Mouse (Mus musculus): ENCODE measurements around the gene Pdia6. TPM values are rescaled to one million over a fixed set of nuclear protein-coding genes. Genes with fewer than 3 reads are reported as not detected.

The Pdia6 gene
- total RNA-seq (2021) = 156 TPM in 2 replicates
- long read RNA-seq, transcript Pdia6-201 (13 exons, 2,175 nt) = major isoform, 642 of 674 reads
- long read RNA-seq, partial matches to known transcripts = 8 of 674 reads
- long read RNA-seq, other reads (novel, unspliced or antisense) = 22 of 674 reads

DNA sequence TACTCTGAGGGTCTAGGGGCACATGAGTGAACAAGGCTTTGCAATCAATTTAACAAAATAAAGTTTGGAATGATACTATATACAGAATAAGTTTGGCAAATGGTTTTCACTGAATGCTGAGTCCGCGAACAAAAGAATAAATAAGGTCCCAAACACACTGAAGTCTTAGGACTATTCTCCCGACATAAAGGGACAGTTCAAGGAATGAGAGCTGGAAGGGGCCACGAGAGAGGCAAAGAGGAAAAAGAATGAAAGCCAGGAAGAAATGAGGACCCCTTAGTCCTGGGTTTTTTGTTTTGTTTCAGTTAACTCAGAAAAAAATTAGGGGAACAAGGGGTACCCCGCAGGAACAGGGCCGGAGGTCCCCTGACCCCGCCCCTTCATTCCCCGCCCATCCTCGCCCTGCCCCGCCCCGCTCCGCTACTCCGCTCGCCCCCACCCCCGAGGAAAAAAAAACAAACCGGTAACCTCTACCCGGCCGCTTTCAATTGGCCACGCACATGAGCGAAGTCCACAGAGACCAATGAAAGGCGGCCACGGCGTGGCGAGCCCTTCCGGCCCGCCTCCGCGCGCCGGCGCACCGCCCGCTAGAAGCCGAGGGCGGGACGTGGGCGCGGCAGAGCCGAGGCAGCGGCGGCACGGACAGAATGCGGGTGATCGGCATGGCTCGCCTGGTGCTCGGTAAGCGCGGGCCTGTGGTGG is at the start of gene Pdia6:
Pdia6 (plus strand) TSS at position 575 of the 702 bp plus-strand sequence.
- DNase-seq = peak; percentile 93

DNA sequence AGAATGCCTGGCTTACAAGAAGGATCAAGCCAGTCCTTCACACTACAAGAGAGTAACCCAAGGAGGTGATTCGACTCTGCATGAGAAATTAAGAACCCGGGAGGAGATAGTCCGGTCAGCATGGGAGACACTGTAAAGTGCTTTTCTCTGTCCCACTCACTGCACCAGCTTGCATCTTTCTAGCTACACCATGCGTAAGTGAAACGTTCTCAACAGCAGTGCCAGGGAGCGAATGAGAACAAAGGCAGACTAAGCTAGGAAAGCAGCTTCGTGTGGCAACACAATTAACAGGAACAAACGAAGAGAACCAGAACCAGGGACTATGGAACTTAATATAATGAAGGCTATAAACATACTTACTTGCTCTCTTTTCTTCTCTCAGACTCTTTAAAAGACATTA is 48.0 kb upstream of the Pdia6 start:
- DNase-seq = no peak

DNA sequence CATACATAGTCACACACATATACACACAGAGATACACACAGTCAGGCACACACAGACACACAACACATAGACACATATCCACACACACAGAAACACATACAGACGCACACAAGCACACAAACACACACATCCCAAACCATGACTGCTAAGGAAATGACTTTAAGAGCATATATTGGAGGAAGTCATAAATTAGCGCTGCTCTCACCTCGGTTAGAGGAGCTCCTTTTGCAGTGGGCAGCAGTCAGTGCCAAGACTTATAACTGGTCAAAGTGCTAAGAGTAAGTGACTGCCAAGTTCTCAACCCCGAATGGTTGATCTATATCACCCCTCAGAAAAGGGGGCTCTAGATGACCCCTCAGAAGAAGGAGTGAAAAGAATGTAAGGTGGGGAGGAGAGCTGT is 47.2 kb upstream of the Pdia6 start:
- DNase-seq = no peak

DNA sequence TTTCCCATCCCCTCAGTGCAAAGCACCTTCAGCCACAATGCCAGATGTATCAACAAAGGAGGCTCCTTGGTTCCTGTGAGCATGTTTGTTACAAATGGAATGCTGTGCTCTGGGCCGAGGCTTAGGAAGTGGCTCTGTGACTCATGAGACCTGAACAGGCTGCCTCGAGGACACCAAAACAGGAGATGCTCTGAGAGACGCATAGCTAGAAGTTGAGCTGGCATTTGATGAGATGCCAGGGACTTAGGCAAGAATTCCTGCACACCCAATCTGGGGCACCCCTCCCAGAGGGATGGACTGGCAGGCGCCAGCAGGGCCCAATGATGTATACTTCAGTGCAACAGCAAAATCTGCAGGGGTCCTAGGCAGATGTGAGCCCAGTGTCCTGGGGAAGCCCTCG is 45.7 kb upstream of the Pdia6 start:
- DNase-seq = peak; percentile 51

DNA sequence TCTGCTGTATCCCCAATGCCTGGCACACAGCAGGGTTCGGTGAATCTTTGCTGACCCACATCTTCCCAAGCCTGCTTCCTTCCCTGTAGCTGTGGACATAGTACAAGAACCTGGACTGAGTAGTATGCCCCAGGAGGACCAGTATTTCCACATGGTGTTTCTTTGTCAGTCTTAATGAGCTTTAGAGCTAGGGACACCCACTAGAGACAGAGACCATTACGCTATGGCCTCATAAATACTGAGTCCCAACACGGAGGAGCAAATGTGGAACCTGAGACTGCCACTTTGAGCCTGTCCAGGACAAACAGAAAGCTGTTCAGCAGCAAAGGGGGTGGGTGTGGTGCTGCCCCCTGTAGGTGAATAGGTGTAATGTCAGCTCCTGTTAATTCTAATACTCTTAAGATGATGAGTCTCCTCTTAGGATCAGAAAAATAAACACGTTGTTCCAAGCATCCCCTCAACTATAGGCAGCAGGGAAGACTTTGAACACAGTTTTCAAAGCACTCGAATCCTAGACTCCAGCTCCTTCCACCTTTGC is 44.4 kb upstream of the Pdia6 start:
- DNase-seq = no peak

DNA sequence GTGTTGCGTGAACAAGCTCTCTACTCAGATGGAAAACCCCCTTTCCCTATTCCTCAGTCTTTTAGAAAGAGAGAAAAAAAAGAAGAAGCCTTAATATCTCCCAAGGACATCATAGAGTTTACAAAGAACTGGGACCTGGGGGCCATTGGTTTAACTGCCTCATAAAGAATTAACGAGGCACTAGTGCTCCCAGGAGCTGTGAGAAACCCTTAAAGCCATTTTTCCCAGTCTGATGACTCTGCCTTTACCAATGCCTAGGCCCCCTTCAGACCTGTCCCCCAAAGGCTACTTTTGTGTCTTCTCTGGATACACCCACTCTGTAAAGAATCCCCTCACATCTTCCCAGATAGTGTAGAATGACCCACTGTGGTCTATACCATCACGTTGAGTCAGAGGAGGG is 43.3 kb upstream of the Pdia6 start:
- no peak for DNase-seq

DNA sequence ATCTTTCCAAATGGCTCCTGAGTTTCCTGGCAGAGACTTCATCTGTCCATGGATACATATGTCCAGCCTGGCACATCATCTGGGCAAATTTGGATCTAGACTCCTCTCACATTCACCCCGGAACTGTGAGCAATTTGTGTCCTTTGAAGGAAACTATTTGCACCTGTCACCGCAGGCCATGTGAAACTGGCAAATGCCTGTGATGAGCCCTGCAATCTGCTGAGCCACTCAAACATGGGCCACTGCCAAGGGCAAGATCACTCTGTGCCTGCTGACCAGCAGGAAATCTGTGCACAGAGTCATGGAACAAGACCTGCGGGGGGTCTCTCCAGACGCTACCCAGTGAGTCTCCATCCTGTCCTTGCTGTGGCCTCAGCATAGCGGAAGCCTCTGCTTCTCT is 41.3 kb upstream of the Pdia6 start:
- peak; percentile 56 for DNase-seq

DNA sequence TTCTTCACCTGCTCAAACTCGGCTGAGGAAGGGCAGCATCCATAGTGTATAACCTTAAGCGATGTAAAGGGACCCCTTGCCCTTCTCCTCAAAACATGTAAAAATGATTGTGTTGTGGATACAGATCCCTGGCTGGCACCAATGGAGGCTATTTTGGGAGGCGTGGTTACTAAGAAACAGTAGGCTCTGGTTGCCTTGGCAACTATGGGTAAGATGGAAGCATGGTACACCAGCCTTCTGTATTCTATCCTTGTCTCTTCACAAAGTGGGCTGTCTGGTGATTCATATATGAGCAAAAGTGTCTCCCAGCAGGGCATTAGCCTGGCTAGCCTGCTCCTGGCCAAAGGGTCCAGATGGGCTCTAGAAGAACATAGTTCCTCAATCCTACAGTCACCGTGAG is 38.4 kb upstream of the Pdia6 start:
- DNase-seq = no peak

DNA sequence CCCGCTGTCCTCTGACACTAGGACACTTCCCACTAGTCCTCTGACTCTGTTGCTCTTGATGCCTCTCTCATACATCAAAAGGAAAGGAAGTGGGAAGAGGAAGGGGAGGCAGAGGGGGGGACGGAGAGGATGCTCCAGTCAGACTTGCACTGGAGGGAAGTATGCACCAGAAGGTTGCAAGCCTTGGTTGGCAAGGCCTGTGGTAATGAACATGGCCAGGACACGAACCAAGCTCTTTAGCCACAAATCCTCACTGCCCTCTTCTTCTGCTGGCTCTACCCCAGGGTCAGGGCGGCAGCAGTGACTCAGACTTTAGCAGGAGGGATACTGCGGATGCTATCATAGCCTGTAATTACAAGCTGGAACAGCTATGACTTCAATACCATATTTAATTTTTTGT is 35.8 kb upstream of the Pdia6 start:
- DNase-seq = peak; percentile 39

DNA sequence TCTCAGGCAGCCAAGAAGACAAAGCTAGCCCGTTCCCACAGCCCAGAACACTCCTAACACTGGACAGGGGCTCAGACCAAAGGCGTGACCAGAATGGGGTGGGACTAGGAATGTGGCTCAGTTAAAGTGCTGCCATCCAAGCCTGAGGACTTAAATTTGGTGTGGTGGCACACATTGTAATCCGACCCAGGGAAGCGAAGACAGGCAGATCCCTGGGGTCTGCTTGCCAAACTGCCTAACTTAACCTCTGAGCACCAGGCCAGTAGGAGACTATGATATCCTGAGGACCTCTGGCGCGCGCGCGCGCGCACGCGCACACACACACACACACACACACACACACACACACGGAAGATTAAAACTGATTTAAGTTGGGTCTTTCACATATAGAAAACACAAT is 34.8 kb upstream of the Pdia6 start:
- DNase-seq = no peak

DNA sequence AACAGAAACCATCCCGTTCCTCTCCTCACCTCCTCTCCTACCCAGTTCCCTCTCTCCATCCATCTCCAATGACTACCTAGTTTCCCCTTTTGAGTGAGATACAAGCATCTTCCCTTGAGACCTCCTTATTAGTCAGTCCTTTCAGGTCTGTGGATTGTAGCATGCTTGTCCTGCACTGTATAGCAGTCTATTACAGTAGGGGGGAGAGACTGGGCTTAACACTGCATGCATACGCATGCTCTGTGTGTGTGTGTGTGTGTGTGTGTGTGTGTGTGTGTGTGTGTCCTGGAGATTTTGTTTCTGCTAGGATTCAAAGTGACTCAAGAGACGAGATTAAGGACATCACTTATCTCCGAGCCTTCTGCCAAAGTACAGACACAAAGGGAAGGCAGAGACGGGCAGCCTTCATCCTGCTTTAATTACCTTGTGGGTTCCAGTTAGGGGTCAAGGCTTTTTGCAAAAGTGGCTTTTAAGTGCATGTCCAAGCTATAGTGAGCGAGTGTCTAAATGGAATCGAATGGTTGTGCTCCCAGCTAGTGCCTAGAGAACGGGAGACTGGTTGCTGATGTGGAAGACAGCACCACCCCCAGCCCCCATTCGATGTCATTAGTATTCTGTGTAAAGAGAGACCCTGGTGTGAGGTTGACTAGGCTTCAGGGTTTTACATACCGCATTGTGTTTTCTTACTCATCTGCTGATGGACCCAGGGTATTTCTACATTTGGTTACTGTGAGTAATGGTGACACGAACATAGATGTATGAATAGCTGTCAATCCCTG is 30.6 kb upstream of the Pdia6 start:
- DNase-seq = no peak

DNA sequence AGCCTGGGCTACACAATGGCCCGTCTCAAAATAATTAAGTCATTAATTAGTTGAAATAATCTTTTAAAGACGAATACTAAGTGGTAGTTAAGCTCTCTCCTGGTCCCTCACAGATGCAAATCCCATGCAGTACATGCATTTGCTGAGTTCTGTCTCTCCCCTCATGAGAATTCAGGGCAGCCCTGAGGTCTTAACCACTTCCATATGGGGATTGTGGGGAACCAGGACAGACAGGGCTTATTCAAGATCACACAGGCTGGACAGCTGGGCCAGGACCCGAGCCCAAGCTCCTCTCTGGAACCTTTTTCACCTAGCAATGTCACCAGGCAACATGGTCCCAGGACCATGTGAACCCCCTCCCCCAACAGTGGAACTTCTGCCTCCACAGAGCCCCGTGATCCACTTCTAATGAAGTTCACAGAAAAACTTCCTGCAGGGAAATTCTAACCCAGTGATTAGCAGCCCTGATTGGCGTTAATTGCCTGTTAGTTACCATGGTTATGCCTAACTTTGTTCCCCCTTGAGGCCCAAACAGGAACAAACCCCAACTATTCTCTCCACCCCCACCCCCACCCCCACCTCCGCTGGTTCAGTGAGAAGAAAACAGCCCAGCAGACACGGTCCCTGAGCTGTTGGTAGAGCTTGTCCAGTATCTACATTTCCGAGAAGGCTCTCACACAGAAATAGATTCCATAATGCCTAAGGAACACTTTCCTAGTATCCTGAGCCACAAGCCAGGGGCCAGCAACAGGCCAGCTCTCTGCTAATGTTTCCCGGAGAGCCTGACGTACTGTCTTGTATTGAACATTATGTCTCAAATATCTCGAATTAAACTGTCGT is 27.5 kb upstream of the Pdia6 start:
- DNase-seq = no peak

DNA sequence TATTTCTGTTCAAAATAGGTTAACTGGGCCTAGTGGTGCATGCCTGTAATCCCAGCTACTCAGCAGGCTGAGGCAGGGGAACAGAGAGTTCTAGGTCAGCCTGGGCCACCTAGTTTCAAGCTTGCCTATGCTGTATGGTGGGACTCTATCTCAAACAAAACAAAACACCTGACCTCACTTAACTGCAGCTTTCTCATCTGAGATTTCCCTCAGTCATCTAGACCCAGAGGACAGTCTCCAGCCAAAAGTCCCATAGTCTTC is 27.0 kb upstream of the Pdia6 start:
- DNase-seq = no peak

DNA sequence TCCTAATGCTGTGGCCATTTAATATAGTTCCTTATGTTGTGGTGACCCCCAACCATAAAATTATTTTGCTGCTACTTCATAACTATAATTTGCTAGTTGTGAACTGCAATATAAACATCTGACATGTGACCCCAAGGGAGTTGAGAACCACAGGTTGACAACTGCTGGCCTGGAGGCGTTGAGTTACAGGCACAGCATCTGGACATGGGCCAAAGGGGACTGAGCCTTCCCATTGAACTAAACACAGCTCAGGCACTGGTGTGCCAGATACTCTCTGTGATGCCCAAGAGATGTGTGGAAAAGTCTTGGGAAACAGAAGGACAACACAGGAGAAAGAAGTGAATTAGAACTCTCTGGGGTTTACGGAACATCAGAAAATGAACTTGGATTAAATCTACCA is 25.3 kb upstream of the Pdia6 start:
- no peak for DNase-seq

DNA sequence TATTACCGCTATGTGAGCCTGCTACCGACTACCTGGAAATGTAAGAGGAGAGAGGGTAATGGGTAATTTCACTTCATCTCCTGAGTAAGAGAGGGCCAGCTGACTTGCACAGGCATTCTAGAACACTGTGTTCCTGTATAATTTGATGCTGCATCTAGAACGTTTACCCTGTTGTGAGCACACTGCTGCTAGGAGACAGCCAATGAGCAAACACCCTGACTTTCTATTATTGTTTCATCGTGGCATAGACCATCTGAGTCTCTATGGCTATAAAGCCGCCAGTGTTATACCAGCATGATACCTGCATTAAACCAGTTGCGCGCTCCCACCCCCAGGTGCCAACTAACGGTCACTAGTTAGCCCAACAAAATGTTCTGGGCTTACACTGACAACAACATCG is 24.7 kb upstream of the Pdia6 start:
- no peak for DNase-seq

DNA sequence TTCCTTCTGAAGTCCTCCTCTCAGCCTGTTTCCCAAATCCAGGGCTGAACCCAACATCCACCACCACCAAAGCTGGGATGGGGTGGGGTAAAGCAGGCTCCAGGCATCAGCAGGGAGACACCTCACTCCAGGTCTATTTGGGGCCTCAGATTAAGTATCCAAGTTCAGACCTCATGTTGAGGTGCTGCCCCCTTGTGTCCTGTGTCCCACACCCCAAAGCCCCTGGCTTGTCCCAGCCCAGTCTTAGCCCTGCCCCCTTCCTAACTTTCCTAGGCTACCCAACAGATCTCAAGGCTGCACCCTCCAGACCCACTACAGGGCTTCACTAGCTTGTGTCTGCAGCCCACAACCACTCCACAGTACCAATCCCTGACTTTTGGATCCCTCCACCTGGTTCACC is 24.3 kb upstream of the Pdia6 start:
- DNase-seq = peak; percentile 18

DNA sequence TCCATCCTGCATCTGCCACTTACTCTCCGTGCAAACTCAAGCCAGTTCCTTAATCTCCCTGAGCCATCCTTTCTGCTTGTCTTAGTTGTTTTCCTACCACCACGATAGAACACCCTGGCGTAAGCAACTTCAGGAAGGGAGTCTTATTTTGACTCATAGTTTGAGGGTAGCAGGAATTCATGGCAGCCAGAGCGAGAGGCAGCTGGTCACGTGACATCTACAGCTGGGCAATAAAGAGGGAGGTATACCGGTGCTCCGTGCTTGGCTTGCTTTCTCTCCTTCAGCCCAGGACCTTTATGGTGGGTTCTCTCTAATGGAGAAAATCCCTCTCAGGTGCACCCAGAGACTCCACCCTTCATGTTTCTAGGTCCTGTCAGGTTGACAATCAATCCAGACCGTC is 15.4 kb upstream of the Pdia6 start:
- DNase-seq = no peak

DNA sequence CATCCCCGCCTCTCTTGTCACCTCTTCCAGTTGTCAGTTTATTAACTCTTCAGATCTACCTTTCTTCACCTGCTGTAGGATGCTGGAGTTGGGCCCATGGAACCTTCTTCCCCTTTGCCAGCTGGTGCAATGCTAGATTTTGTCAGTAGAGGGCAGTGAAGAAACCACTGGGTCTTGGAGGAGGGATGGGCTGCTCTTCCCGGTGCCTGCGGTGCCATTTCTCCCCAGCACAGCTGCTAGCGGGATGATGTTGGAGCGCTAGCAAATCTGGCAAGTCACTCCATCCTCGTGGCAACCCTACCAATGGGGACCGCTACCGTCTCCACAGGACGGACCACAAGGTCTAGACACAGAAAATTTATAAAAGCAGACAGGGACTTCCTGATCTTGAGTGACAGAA is 13.3 kb upstream of the Pdia6 start:
- peak; percentile 47 for DNase-seq

DNA sequence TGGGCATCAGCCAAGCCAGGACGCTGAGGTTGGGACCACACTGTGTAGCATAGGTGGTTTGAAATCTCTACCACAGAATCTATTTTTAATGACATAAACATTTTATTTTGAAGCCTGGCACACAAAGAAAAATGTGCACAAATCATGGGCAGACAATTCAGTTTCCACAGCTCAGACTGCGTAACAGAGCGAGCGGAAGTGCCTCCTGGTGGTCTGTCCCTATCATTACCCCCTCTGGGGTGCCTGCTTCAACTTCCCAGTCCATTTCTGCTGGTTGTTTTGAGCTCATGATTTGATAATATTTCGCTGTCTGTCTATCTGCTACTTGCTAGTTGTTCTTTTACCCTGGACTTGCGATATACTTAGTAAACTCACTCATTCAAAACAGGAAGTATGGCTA is 10.7 kb upstream of the Pdia6 start:
- no peak for DNase-seq

DNA sequence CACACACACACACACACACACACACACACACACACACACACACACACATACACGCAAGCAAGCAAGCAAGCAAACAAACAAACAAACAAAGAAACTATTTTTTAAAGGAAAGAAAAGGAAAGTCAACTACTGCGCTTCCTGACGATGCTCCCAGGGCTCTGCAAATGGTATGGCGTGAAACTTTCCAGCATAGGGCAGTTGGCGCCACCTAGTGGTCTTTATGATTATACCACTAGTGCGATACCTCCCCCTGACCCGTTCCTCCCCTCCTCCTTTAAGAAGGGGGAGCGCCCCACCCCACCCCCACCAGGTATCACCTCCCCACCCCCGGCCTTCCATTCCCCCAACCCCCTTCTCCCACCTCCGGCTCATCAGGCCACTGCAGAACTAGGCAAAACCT is 9.4 kb upstream of the Pdia6 start:
- DNase-seq = peak; percentile 34

DNA sequence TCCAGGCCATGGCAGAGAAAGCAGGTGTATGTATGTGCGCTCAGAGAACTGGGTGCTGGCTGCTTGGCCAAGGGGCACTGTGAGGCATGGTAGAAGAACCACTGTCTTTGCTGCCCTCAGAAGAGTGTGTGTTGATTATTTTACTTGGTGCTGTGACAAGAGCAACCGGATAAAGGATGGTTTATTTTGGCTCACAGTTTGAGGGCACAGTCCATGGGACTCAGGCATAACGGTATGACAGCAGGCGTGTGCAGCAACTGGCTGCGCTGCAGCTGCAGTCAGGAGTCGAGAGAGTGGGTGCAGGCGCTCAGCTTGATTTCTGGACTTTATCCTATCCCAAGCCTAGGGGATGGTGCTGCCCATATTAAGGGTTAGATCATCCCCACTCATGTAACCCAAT is 7.9 kb upstream of the Pdia6 start:
- no peak for DNase-seq

DNA sequence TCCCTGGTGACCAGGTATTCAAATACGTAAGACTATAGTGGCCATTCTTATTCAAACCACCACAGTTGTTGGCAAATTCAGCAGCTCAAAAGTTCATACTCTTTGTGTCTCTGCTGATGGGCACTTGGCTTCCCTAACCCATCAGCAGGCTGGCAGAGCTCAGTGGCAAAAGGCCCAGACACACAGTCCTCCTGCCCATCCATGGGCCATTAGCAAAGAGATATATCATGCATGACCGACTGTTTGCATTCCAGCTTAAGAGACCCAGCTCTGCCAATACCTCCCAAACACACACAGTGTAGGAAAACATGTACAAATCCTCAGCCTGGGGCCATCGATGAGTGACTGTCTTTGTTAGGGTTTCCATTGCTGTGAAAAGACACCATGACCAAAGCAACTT is 5.3 kb upstream of the Pdia6 start:
- DNase-seq = no peak

DNA sequence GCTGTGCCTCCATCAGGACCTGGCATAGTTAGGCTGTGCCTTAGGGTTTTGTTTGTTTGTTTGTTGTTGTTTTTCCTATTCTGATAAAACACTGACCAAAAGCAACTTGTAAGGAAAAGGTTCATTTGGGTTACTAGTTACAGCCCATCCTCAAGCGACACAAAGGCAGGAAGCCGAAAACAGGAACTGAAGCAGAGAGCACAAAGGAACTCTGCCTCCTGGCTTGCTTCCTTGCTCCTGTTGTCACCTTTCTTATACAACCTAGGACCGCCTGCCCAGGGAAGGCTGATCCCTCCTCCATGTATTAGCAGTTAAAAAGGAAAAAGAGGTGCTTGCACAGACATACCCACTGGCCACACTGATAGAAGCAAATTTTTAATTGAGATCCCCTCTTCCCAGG is 2.5 kb upstream of the Pdia6 start:
- no peak for DNase-seq

Data from adrenal gland, postnatal 25 days (tissue).